Mouse (Mus musculus): ENCODE results near the gene Slc35b2.

DNA sequence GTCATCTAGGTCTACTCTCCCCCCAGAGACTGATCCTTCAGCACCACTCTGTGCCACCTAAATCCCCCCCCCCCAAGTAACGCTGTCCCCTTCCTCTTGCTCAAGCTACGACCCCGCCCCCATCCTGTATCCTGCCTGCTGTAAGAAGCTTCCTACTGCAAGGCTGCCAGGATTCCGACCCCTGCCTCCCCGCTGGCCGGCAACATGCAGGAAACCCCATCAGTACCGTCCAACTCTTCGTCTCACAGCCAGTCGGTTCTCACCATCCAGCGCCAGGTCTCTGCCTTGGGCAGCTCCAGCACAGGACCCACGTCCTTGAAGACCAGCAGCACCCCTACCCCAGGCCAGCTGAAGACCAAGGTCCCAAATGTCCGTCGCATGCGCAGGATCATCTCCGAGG, 30.8 kb upstream of the Slc35b2 start:
- TF ChIP-seq CTCF (IDR thresholded peaks at IDR 0.05; ENCODE audit: low read depth, low read length) (no peak), POLR2A (IDR thresholded peaks at IDR 0.05; ENCODE audit: borderline replicate concordance, low read depth, low read length) (no peak)

Data from bone marrow macrophage, adult 2 months (primary cell).